Mouse (Mus musculus): ENCODE measurements around the gene Olfr771. TPM values are rescaled to one million over a fixed set of nuclear protein-coding genes. Genes with fewer than 3 reads are reported as not detected.
"Not testable (repeated sequence)": the region's sequence is repeated elsewhere in the genome, so short reads cannot be mapped to it uniquely, and the experiment has no call there.

Olfr771 gene
- not detected in 2 replicates for polyA plus RNA-seq (2012; rRNA removed)

GRCm38 (mm10) chr10:129164651-129165050 is at the start of gene Olfr771:
Gene Olfr771 (minus strand): TSS chr10:129164751.
- DNase-seq (ENCODE audit: low read depth, low spot score): no peak
- WGBS: 73% methylated on average over 1 of the region's 1 CpGs

DNA sequence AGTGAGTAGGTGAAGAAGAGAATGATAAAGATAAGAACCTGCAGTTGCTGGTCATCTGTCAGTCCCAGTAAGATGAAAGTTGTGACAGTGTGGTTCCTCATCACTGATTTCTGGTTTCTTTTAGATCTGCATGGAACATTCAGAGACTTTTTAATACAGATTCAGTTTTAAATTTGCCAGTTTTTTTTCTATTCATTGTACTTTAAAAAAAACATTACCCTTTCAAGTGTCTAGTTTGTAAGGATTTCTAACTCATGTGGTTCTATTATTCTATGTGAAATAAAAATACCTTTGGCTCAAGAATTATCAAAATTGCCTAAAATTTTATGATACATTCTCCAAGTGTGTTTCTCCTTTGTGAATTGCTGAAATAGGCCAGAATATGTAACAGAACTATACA is 22.8 kb upstream of the Olfr771 start, which contains the start of gene Olfr773:
Gene Olfr773, minus strand, starts transcription at position 101 of the 400 bp plus-strand sequence.
- not testable (repeated sequence) for DNase-seq (ENCODE audit: low read depth, low spot score)

- WGBS: 79% methylated on average over 4 of the region's 4 CpGs
- not testable (repeated sequence) for DNase-seq (ENCODE audit: low read depth, low spot score)
Observed at GRCm38 (mm10) chr10:129177821-129178220, 13.3 kb upstream of the Olfr771 start, which contains the start of gene Olfr772. Gene Olfr772 (minus strand): TSS chr10:129177921.

- DNase-seq (ENCODE audit: low read depth, low spot score): no peak
- WGBS: 66% methylated on average over 2 of the region's 2 CpGs
Observed at GRCm38 (mm10) chr10:129138898-129139297, 25.7 kb downstream of the Olfr771 start, which contains the start of gene Olfr770. Gene Olfr770 (minus strand): TSS chr10:129138998.

- WGBS: 65% methylated on average over 2 of the region's 2 CpGs
- no peak for DNase-seq (ENCODE audit: low read depth, low spot score)
Observed at GRCm38 (mm10) chr10:129117761-129118160, 46.8 kb downstream of the Olfr771 start, which contains the start of gene Olfr769. Gene Olfr769 (minus strand): TSS chr10:129117861.

DNA sequence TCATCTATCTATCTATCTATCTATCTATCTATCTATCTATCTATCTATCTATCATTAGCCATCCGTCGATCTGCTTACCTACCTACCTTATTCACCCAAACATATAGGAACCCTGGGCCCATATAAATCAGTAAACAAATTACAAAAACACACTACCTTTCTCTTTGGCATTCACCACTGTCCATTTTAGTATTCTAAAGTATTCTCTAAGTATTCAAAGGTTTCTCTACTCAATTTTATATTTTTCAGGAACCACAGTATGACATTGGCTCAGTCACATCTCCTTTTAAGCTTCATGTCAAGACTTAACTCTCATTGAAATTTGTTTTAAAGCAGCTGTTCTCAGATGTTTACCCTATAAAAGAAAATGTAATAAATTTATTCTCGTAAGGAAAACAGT is 49.4 kb downstream of the Olfr771 start:
- WGBS: 87% methylated on average over 3 of the region's 3 CpGs
- no peak for DNase-seq (ENCODE audit: low read depth, low spot score)

Other genes starting within 250 kb of the Olfr771 start
- 19.0 and 19.3 TPM in 2 replicates for gene Rdh5, start 241.9 kb downstream of the Olfr771 start, polyA plus RNA-seq (2012; rRNA removed)
- 126 and 147 TPM in 2 replicates for gene Bloc1s1, start 240.7 kb downstream of the Olfr771 start, polyA plus RNA-seq (2012; rRNA removed)
- 12.6 and 12.9 TPM in 2 replicates for gene Itga7, start 230.9 kb downstream of the Olfr771 start, polyA plus RNA-seq (2012; rRNA removed)
- gene Mettl7b, start 203.8 kb downstream of the Olfr771 start, polyA plus RNA-seq (2012; rRNA removed): 34.5 and 82.9 TPM in 2 replicates
- gene Olfr9, start 175.3 kb downstream of the Olfr771 start, polyA plus RNA-seq (2012; rRNA removed): not detected in 2 replicates
- not detected in 2 replicates for gene Olfr763, start 154.0 kb downstream of the Olfr771 start, polyA plus RNA-seq (2012; rRNA removed)
- gene Olfr764-ps1, start 124.9 kb downstream of the Olfr771 start, polyA plus RNA-seq (2012; rRNA removed): not detected in 2 replicates
- gene Olfr765, start 114.8 kb downstream of the Olfr771 start, polyA plus RNA-seq (2012; rRNA removed): not detected in 2 replicates
- not detected in 2 replicates for gene Olfr766-ps1, start 95.8 kb downstream of the Olfr771 start, polyA plus RNA-seq (2012; rRNA removed)
- gene Olfr767, start 81.8 kb downstream of the Olfr771 start, polyA plus RNA-seq (2012; rRNA removed): not detected in 2 replicates
- not detected in 2 replicates for gene Olfr768, start 65.4 kb downstream of the Olfr771 start, polyA plus RNA-seq (2012; rRNA removed)
- gene Olfr769, start 46.9 kb downstream of the Olfr771 start, polyA plus RNA-seq (2012; rRNA removed): not detected in 2 replicates
- gene Olfr770, start 25.8 kb downstream of the Olfr771 start, polyA plus RNA-seq (2012; rRNA removed): not detected in 2 replicates
- gene Olfr772, start 13.2 kb upstream of the Olfr771 start, polyA plus RNA-seq (2012; rRNA removed): not detected in 2 replicates
- gene Olfr773, start 22.7 kb upstream of the Olfr771 start, polyA plus RNA-seq (2012; rRNA removed): not detected in 2 replicates
- gene Olfr774, start 71.5 kb upstream of the Olfr771 start, polyA plus RNA-seq (2012; rRNA removed): not detected in 2 replicates
- not detected in 2 replicates for gene Olfr775, start 83.7 kb upstream of the Olfr771 start, polyA plus RNA-seq (2012; rRNA removed)
- not detected in 2 replicates for gene Olfr776, start 94.4 kb upstream of the Olfr771 start, polyA plus RNA-seq (2012; rRNA removed)
- not detected in 2 replicates for gene Olfr777, start 106.7 kb upstream of the Olfr771 start, polyA plus RNA-seq (2012; rRNA removed)
- not detected in 2 replicates for gene Olfr780, start 153.4 kb upstream of the Olfr771 start, polyA plus RNA-seq (2012; rRNA removed)
- gene Olfr781, start 164.1 kb upstream of the Olfr771 start, polyA plus RNA-seq (2012; rRNA removed): not detected in 2 replicates
- not detected in 2 replicates for gene Olfr782, start 184.1 kb upstream of the Olfr771 start, polyA plus RNA-seq (2012; rRNA removed)
- gene Olfr784, start 219.3 kb upstream of the Olfr771 start, polyA plus RNA-seq (2012; rRNA removed): 0.04 and 0.08 TPM in 2 replicates
- not detected in 2 replicates for gene Olfr785, start 240.7 kb upstream of the Olfr771 start, polyA plus RNA-seq (2012; rRNA removed)

All from large intestine, adult 2 months (tissue).